Mouse (Mus musculus) adrenal gland (tissue): ENCODE results near the gene Car5a.

Source experiments
- intact Hi-C: fragments of 180-260 bp; cut with DNase I; formaldehyde crosslinking; loops from one replicate; pipeline ENCODE4 v1.15.1; 2025
- microRNA-seq, 2 experiments: library from miRNA; unstranded; fragments of <30 nt; microRNA quantifications; one replicate each; pipeline ENCODE4; 2019

Car5a gene

GRCm38 (mm10) chr8:121885001-121885400 is 59.7 kb downstream of the Car5a start:
- intact Hi-C loops: no loop called here

GRCm38 (mm10) chr8:121884181-121884580 is 60.5 kb downstream of the Car5a start:
- intact Hi-C loops: no loop called here

GRCm38 (mm10) chr8:121881921-121882320 is 62.8 kb downstream of the Car5a start:
- intact Hi-C loops: no loop called here

DNA sequence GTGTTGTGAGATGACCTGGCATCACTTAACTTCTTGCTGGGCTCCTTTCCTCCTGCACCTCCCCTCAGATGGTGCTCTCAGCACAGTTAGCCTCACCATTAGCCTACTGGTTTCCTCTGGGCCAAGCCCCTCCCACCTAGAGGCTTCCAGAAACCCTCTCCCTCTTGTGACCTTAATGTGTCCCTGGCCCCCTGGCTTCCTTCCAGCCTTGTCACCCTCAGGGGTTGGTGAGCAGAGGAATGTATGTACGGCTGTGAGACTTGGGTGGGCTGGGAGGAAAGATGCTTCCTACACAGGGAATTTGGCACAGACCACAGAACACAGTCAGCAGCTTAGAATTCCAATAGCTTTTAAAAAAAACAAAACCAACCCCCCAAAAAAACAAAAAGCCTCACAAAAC is 63.9 kb downstream of the Car5a start:
- intact Hi-C loops: no loop called here

- intact Hi-C loops: no loop called here
Observed at GRCm38 (mm10) chr8:121879712-121880111, 65.0 kb downstream of the Car5a start.

- intact Hi-C loops: no loop called here
Observed at GRCm38 (mm10) chr8:121877828-121878480, 66.8 kb downstream of the Car5a start.

- intact Hi-C loops: no loop called here
Observed at GRCm38 (mm10) chr8:121877212-121877611, 67.5 kb downstream of the Car5a start.

DNA sequence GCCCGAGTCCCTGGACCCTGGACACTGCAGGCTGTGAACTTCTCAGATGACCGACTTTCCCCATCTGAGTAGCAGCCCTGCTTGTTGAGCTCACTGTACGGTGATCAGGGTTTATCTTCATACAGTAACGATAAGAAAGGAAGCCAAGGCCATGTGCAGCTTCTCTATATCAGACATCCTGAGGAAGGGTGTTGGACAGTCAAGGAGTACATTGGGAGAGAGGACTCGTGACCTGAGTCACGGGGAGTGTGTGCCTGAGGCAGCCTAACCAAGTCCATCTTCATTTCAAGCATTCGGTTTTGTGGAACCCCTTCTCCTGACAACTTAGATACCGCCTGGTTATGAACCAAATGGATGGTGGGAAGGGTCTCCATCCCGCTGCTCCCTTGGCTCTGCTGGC is 69.2 kb downstream of the Car5a start:
- intact Hi-C loops: loop anchor here (2.0 kb wide), 1 partner anchor 49 kb away; no protein-coding TSS in a partner anchor

DNA sequence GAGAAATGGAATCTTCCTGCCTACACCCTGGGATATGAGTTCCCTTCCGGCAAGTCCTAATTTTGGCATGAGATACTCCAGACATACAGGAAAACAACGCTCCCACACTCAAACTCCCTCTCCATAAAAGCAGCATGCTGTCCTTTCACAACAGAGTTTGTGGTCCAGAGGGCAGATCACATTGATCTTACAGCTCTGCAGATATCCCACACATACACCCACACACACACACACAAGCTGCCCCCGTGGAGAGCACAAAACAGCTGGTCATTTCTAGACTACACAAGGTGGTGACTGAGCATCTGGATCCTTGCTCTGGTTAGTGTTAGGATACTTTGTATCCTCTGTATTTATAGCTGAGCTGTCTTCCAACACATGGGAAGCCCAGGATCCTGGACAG is 69.7 kb downstream of the Car5a start:
- intact Hi-C loops: loop anchor here (2.0 kb wide), 1 partner anchor 50 kb away; no protein-coding TSS in a partner anchor

- intact Hi-C loops: loop anchor here (2.0 kb wide), 1 partner anchor 51 kb away; no protein-coding TSS in a partner anchor
Observed at GRCm38 (mm10) chr8:121874031-121874430, 70.7 kb downstream of the Car5a start.

DNA sequence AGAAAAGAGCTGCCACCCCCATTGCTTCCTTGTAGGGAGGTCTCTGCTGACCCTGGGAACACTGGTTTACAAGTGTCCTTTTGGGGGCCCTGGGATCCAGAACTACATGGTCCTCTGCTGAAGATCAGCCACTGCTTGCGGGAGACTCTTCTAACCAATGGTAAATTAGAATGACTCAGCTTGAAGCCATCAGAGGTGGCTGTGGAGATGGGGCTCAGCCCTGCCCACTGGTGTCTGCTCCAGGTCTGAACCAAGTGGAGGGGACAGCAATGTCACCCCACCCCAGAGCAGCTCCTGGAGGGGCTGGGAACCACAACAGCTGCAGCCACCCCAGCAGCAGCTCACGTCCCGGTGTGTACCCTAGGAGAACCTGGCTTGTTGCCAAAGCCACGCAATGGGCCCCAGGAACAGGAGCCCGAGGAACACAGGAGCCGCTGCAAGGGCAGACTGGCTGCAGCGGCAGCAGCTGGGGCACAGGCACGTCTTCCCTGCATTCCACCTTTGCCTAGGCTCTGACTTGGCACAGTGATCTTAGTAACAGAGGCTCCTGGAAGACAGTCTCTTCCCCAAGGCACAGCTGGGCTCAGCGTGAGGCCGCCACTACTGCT is 72.8 kb downstream of the Car5a start:
- intact Hi-C loops: loop anchor here (2.0 kb wide), 2 partner anchors 21 to 37 kb away; no protein-coding TSS in a partner anchor

DNA sequence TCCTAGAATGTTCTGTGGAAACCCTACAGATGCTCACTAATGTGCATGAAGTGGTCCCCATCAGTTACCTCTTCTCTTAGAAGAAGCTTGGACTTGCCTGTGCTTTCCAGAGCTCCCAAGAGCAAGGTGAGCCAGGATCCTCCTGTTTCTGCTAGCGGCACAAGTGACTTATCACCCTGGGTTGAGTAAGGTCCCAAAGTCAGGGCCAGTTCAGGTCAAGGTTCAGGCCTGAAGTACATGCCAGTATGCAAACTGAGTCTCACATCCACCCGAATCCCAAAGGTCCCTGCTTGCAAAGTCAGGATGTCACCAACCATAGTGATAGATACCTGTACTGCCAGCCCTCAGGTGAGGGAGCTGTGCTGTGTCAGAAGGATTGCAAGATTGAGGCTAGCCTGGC is 74.5 kb downstream of the Car5a start:
- intact Hi-C loops: loop anchor here (2.0 kb wide), 1 partner anchor 19 kb away; no protein-coding TSS in a partner anchor

- intact Hi-C loops: no loop called here
Observed at GRCm38 (mm10) chr8:121868896-121869295, 75.8 kb downstream of the Car5a start.

GRCm38 (mm10) chr8:121868196-121868595 is 76.5 kb downstream of the Car5a start:
- intact Hi-C loops: no loop called here

Small RNA genes within 50 kb of the gene (microRNA-seq; reads per million reads assigned to microRNA genes)
- gene Mir7237: 0.11 to 0.49 reads per million in 2 experiments
